Mouse (Mus musculus) erythroblast, adult 5-6 weeks (primary cell): ENCODE data around the gene Pex10. TPM values are rescaled to one million over a fixed set of nuclear protein-coding genes. Genes with fewer than 3 reads are reported as not detected.

Experiments used
- total RNA-seq, 2 experiments: library from RNA; stranded (forward) in 1 of 2; stranded (reverse) in 1 of 2; fragments of 150-400 nt in 1 of 2; fragments of 200-764, 138-1000 nt in 1 of 2; gene quantifications; 2 replicates each; pipeline versions ENCODE4 v1.2.3 to v1.2.4; 2015 to 2017; ENCODE audit warnings: low replicate concordance in 2 of 2

Gene Pex10
- total RNA-seq, 2 experiments from 2014 or later = 2.7 to 3.6 TPM

Other genes starting within 250 kb of the Pex10 start
- gene Ttc34, start 229.6 kb upstream of the Pex10 start, total RNA-seq (2015; ENCODE audit: low replicate concordance) = not detected in 2 replicates
- not detected in 2 replicates for gene Ttc34, start 229.6 kb upstream of the Pex10 start, total RNA-seq (2017; ENCODE audit: low replicate concordance)
- 1.0 and 4.0 TPM in 2 replicates for gene Mmel1, start 197.4 kb upstream of the Pex10 start, total RNA-seq (2015; ENCODE audit: low replicate concordance)
- 7.1 and 9.9 TPM in 2 replicates for gene Mmel1, start 197.4 kb upstream of the Pex10 start, total RNA-seq (2017; ENCODE audit: low replicate concordance)
- gene Fam213b, start 167.9 kb upstream of the Pex10 start, total RNA-seq (2015; ENCODE audit: low replicate concordance) = 3.6 and 8.8 TPM in 2 replicates
- 2.3 and 2.5 TPM in 2 replicates for gene Fam213b, start 167.9 kb upstream of the Pex10 start, total RNA-seq (2017; ENCODE audit: low replicate concordance)
- 634 and 677 TPM in 2 replicates for gene Tnfrsf14, start 138.5 kb upstream of the Pex10 start, total RNA-seq (2015; ENCODE audit: low replicate concordance)
- 775 and 846 TPM in 2 replicates for gene Tnfrsf14, start 138.5 kb upstream of the Pex10 start, total RNA-seq (2017; ENCODE audit: low replicate concordance)
- gene Hes5, start 106.1 kb upstream of the Pex10 start, total RNA-seq (2015; ENCODE audit: low replicate concordance) = not detected in 2 replicates
- not detected in 2 replicates for gene Hes5, start 106.1 kb upstream of the Pex10 start, total RNA-seq (2017; ENCODE audit: low replicate concordance)
- 11.7 and 19.6 TPM in 2 replicates for gene Pank4, start 102.9 kb upstream of the Pex10 start, total RNA-seq (2015; ENCODE audit: low replicate concordance)
- 11.1 and 11.2 TPM in 2 replicates for gene Pank4, start 102.9 kb upstream of the Pex10 start, total RNA-seq (2017; ENCODE audit: low replicate concordance)
- not detected in 2 replicates for gene Plch2, start 10.2 kb upstream of the Pex10 start, total RNA-seq (2015; ENCODE audit: low replicate concordance)
- gene Plch2, start 10.2 kb upstream of the Pex10 start, total RNA-seq (2017; ENCODE audit: low replicate concordance) = not detected in 2 replicates
- 27.1 and 49.3 TPM in 2 replicates for gene Rer1, start 19.4 kb downstream of the Pex10 start, total RNA-seq (2015; ENCODE audit: low replicate concordance)
- 34.8 and 36.0 TPM in 2 replicates for gene Rer1, start 19.4 kb downstream of the Pex10 start, total RNA-seq (2017; ENCODE audit: low replicate concordance)
- 2.9 TPM in 1 of 2 replicates, not detected in the other for gene Morn1, start 19.6 kb downstream of the Pex10 start, total RNA-seq (2015; ENCODE audit: low replicate concordance)
- 0.28 TPM in 1 of 2 replicates, not detected in the other for gene Morn1, start 19.6 kb downstream of the Pex10 start, total RNA-seq (2017; ENCODE audit: low replicate concordance)
- 8.8 and 10.8 TPM in 2 replicates for gene Ski, start 155.6 kb downstream of the Pex10 start, total RNA-seq (2015; ENCODE audit: low replicate concordance)
- gene Ski, start 155.6 kb downstream of the Pex10 start, total RNA-seq (2017; ENCODE audit: low replicate concordance) = 2.8 and 3.4 TPM in 2 replicates
- gene Faap20, start 182.8 kb downstream of the Pex10 start, total RNA-seq (2015; ENCODE audit: low replicate concordance) = 5.4 and 8.1 TPM in 2 replicates
- 2.9 and 3.5 TPM in 2 replicates for gene Faap20, start 182.8 kb downstream of the Pex10 start, total RNA-seq (2017; ENCODE audit: low replicate concordance)